Mouse (Mus musculus) G1E (cell line): ENCODE data around the gene Ctag2. TPM values are rescaled to one million over a fixed set of nuclear protein-coding genes. Genes with fewer than 3 reads are reported as not detected.

ENCODE experiments used
- ATAC-seq: 2 replicates; pipeline ENCODE4 v1.8.0; 2016; ENCODE audit warnings: mild to moderate bottlenecking; ENCODE audit not compliant: insufficient number of reproducible peaks, poor library complexity, low FRiP score, severe bottlenecking; ENCODE audit errors: extremely low read depth
- DNase-seq: peaks from one replicate; pipeline ENCODE4 v3.0.0; 2012; ENCODE audit warnings: low spot score
- H3K27me3 ChIP-seq: 2 replicates; pipeline ENCODE4 v1.6.1; 2012; ENCODE audit warnings: mild to moderate bottlenecking, low read length, inconsistent platforms; ENCODE audit not compliant: insufficient read depth
- H3K36me3 ChIP-seq: replicated peaks from 2 replicates; pipeline ENCODE3; 2012; ENCODE audit warnings: mild to moderate bottlenecking, inconsistent platforms
- H3K4me1 ChIP-seq: 2 replicates; pipeline ENCODE4 v1.6.1; 2012; ENCODE audit warnings: low read depth, low read length, inconsistent platforms, mixed read lengths; ENCODE audit not compliant: insufficient read depth
- H3K4me3 ChIP-seq: 2 replicates; pipeline ENCODE4 v1.5.1; 2012; ENCODE audit warnings: low read depth, mild to moderate bottlenecking, inconsistent platforms, low read length, moderate library complexity, mixed read lengths
- H3K9me3 ChIP-seq: replicated peaks from 2 replicates; pipeline ENCODE4 v1.6.1; 2012; ENCODE audit warnings: inconsistent platforms
- CTCF ChIP-seq: IDR thresholded peaks from 2 replicates; pipeline ENCODE4 v1.5.1; 2012; ENCODE audit warnings: low read depth, low read length, inconsistent platforms, mixed read lengths
- polyA plus RNA-seq: library from polyadenylated mRNA; stranded (reverse); fragments of >175 nt; gene quantifications from 2 replicates; pipeline ENCODE4 v1.2.3, GENCODE M21; 2012
- total RNA-seq, 2 experiments: library from RNA; stranded (forward) in 1 of 2; stranded (reverse) in 1 of 2; fragments of 200-1000 nt in 1 of 2; fragments of >200 nt in 1 of 2; fragmentation: Nextera tagmentation in 1 of 2; gene quantifications; 2 replicates each; pipeline ENCODE4 v1.2.3; 2014 to 2017

Ctag2 gene
- total RNA-seq (2014; fragmentation: Nextera tagmentation) (not detected in 2 replicates), total RNA-seq (2017) (not detected in 2 replicates), polyA plus RNA-seq (not detected in 2 replicates)

DNA sequence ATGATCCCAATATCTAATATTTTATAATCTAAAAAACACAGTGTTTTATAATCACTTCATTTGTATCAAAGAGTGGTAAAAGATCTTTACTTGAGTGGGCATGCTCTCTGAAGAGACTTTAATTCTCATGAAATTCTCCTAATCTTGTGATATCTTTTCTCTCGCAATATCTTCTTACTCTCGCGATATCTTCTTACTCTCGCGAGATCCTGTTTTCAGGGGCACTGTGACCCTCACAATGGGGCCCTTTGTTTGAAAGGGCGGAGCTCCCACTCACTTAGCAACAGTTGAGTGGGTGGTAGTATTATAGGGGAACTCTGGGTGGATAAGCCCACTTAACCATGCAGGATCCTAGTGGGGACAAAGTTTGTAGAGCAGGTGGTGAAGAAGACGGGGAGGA is at the start of gene Ctag2:
Gene Ctag2, plus strand, starts transcription at position 301 of the 400 bp plus-strand sequence.
- Histone ChIP-seq H3K27me3 (no peaks in the 10 kb centered on the region), H3K9me3 (no peaks in the 10 kb centered on the region), H3K36me3 (no peaks in the 10 kb centered on the region), H3K4me3 (no peak within 1 kb of the TSS), H3K4me1 (no peaks in the 10 kb centered on the region)
- ATAC-seq, result no peak
- DNase-seq, result no peak
- no peak for TF ChIP-seq CTCF
